Mouse (Mus musculus): Measurements from ENCODE around the gene Rec114.

Gene Rec114

DNA sequence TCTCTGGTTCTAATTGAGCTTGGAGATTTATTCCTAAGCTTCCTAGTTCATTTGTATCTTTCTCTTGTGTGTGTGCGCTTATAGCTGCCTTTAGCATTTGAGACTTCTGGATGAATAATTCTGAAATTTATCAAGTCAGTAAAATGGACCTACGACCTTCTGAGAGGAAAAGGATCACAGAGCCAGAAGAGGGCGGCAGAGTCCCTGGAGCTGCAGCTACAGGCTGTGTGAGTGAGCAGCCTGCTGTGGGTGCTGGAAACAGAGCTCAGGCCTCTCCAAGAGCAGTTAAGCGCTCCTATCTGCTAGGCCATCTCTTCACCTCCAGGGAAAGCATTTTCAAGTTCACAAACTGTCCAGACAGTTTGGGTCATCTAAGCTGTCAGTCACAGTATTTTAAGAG lies 81.8 kb downstream of the Rec114 start:
- DNase-seq (ENCODE audit: low spot score): no peak

GRCm38 (mm10) chr9:58660673-58661072 lies 83.1 kb downstream of the Rec114 start:
- no peak for DNase-seq (ENCODE audit: low spot score)

- peak; percentile 24 for DNase-seq (ENCODE audit: low spot score)
These were observed 83.8 kb downstream of the Rec114 start for GRCm38 (mm10) chr9:58659989-58660388.

DNA sequence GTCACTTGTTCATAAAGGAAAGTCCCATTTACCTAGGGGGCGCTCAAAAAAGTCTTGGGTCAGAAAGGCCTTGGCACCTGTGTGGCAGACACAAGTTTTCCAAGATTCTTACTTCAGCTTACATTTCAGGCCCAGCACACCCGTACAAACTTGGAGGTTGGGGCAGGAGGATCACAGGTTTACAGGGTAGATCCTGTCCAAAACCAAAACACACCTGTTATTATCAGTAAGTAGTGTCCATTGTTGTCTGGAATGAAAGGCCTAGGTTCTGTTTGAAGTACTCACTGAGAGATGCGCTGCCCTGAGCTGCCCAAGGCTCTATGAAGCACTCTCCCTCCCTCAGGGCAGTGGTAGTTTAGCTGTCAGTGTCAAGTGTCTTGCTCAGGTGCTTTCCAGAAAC lies 84.4 kb downstream of the Rec114 start:
- DNase-seq (ENCODE audit: low spot score): no peak

- peak; percentile 10 for DNase-seq (ENCODE audit: low spot score)
These were observed 85.0 kb downstream of the Rec114 start for GRCm38 (mm10) chr9:58658596-58659309.

DNA sequence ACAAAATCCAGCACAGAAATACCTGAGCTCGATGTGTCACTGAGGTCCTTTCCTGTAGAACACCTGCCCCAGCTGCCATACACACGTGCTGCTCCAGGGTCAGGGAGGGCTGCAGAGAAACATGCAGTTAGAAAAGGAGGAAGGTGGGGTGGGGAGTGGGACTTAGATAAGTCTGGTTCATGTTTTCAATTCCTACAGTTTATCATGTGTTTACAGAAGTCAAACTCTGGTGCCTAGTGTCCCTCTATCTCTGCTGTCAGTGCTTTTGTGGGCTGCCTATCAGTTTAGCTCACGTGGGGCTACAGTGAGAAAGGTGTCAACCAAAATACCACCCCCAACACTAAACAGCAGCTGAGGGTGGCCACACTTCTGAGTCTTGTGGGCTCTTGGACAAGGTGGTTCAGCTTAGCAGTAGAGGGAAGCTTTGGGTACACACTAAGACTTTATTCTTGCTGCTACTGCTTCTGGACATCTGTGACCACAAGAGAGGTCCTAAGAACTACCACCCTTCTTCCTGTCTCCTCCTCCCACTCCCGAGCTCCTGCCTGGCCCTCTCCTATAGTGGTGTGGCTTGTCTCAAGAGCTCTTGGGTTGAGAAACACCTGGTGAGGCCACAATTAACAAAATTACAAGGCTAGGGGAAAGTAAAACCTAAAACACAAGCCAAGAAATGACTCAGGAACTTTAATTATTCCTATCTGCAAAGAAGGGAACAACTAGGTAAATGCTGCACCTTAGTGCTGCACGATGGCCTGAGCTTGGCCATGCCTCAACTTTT lies 85.8 kb downstream of the Rec114 start:
- peak; percentile 39 for DNase-seq (ENCODE audit: low spot score)

GRCm38 (mm10) chr9:58656824-58657223 lies 86.9 kb downstream of the Rec114 start:
- DNase-seq (ENCODE audit: low spot score): peak; percentile 16

DNA sequence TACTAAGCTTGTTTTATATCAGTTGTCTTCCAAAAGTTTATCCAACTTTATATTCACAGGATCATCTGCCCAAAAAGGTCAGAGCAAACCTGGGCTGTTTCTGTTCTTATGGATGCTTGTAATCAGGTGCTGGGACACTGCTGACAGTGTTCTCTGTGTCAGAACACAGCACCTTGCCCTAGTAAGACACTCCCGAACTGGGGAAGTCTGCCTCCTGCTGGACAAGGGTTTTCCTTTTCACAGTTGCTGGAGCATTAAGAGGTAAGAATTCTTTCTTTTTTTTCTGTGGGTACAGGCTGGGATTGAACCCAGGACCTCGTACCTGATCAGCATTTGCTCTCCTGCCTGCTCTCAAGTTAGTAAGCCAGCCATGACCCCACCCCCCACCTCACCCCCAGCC lies 87.4 kb downstream of the Rec114 start:
- DNase-seq (ENCODE audit: low spot score): peak; percentile 51

DNA sequence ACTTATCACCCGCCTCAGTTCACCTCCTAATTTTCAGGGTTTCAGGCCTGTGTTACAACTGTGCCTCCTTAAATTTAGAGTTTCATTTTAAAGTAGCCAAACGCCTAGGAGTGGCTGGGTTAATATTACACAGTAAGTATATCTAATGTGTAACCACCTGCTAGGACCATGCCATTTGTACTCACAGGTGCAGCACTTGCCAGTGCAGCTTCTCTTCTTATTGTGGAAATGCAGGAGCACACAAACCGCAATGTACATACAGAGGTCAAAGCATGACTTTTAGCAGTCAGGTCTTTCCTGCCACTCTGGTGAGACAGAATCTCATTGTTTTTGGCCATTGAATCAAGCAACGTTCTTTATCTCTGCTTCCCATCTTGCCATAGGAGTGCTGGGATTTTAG lies 89.3 kb downstream of the Rec114 start:
- no peak for DNase-seq (ENCODE audit: low spot score)

DNA sequence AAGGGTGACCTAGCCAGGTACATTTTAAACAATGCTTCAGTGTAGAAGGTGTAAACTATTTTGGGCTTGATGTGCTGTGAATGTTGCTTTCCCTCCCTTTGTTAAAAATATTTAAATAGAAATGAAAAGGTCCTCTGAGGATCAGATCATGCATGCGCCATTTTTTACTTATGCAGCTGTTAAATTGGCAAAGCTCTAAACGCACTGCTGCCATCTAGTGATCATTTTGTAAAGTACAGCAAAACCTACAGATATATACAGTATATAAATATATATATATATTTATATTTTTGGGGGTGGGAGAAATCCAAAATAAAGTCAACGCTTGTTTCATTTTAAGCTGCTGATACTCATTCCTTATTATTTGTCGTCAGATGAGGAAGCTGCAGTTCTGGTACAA lies 91.8 kb downstream of the Rec114 start:
- DNase-seq (ENCODE audit: low spot score): no peak

DNA sequence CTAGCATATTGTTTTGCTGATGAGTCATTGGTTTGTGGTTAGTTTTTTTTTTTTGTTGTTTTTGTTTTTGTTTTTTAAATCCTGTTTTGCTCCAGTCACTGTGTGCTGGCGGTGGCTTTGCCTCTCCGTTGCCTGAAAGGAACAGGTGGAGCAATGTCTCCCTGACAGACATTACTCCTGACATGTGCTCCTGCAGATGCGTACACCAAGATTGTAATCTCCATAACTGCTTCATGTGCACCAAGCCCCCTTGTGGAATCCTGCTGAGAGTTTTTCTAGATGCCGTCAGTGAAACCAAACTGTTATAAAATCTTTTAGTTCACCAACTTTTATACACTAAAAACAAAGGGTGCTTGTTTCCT lies 94.5 kb downstream of the Rec114 start:
- DNase-seq (ENCODE audit: low spot score): no peak

DNA sequence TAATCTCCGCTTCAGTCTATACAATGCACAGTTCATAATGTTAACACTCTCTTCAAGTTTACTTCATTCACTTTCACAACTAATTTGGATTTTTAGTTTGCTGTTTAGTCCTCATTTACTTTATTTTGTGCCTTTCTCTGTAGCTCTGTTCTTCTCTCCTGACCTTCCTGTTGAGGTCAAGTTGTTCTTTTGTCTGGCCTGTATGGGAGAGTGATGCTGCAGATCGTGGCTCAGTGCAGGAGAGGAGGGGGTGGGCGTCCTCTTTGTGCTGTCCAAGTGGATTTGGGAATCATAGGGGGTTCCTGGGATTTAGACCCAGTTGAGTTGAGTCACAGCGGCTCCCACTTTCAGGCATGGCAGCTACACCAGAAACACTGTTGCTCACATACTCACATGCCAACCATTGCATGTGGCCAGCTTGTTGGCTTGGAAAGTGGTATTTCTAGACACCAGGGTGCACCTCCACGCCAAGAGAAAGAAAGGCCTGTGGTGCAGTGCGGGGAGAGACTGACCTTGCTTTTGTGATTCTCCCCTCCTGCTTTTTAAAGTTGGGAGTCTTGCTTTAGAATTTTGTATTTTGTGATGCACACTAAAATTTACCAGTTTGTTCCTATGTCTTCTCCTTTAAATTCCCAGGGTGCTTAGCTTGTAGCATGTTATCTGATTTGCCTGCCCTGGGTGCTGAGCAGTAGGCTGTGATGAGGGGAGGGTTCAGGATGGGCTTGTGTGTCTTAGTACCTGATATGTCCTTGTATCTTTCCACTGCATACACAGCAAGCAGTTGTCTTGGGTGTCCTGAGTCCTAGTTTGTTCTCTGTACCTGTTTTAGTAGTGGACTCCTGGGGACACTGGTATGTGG lies 95.1 kb downstream of the Rec114 start:
- DNase-seq (ENCODE audit: low spot score): no peak

DNA sequence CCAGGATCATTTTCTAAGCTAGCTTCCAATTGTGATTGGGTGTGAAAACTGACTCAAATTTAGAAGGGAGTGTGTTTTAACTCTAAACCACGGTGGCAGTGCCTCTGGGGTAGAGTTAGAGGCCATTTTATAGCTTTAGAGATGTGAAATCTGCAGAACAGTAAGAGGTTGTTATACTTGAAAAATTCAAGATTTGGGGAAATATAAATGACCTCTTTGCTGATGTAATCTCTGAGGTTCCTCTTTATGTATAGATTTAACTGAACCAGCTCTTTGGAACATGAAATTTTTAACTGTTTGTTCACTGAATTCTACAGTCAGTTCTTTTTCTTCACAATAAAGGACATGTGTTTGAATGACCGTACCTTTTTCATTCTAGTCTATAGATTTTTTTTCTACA lies 113.3 kb downstream of the Rec114 start:
- DNase-seq (ENCODE audit: low spot score): no peak

GRCm38 (mm10) chr9:58627197-58627596 lies 116.6 kb downstream of the Rec114 start:
- no peak for DNase-seq (ENCODE audit: low spot score)

GRCm38 (mm10) chr9:58623009-58623408 lies 120.8 kb downstream of the Rec114 start:
- no peak for DNase-seq (ENCODE audit: low spot score)

- no peak for DNase-seq (ENCODE audit: low spot score)
These were observed 128.5 kb downstream of the Rec114 start for GRCm38 (mm10) chr9:58615064-58615938.

DNA sequence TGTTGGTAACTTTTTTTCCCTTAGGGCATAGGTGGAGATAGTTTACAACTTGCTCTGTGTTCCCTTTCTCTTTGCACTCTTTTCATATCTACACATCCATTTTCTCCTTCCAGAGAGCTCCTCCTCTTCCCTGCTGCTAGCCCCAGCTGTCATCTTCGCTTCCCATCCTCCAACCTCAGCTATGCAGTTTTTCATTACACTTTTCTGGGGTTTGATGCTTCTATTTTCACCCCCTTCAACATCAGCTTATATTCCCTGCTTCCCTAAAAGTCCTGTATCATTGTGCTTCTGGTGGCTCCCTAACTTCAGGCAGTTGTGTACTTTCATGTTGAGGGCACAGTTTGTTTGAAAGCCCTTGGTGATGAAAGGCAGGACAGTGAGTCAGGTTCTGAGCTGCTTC lies 130.0 kb downstream of the Rec114 start:
- DNase-seq (ENCODE audit: low spot score): no peak
